ENCODE assay signal across 8 mouse cellular contexts in genomic region chr19:47339165-47339564, GRCm38 (mm10).
DNase-seq lines count a peak whose midpoint lies in the region; ATAC-seq lines count a peak whose summit lies in the region.

No protein-coding gene starts in this region.

- H3K36me3 ChIP-seq in forebrain, embryonic 16.5 days (ENCODE audit: control insufficient read depth, insufficient read depth) = no peaks in the 10 kb centered on the region
- no peaks in the 10 kb centered on the region for H3K36me3 ChIP-seq in hindbrain, embryonic 11.5 days (ENCODE audit: control insufficient read depth, insufficient read depth, low read length)

- DNase-seq in Muller cell, postnatal 12 days (ENCODE audit: inconsistent ontology term) = peak; percentile 61
- peak; percentile 84 to 92 for DNase-seq in cerebellum, adult 18-20 months
- DNase-seq in hindbrain, embryonic 11.5 days (ENCODE audit: low spot score) = peak; percentile 93
- DNase-seq in layer of hippocampus, postnatal 25 days (ENCODE audit: extremely low spot score in 1 of 2, low spot score in 1 of 2) = peak; percentile 83 to 96
- DNase-seq in lung, postnatal 4 days = peak; percentile 70 to 86
- DNase-seq in right cerebral cortex, adult 18-20 months = peak; percentile 85
- DNase-seq in urinary bladder, adult 18-20 months (ENCODE audit: low spot score in 2 of 2) = peak; percentile 57 to 81

- H3K27ac ChIP-seq in forebrain, embryonic 16.5 days (ENCODE audit: low read length) = no peak overlapping the region
- no peak overlapping the region for H3K27ac ChIP-seq in hindbrain, embryonic 11.5 days (ENCODE audit: low read depth, low read length)

- no peaks in the 10 kb centered on the region for H3K9me3 ChIP-seq in forebrain, embryonic 16.5 days (ENCODE audit: control insufficient read depth, low read length)
- no peaks in the 10 kb centered on the region for H3K9me3 ChIP-seq in hindbrain, embryonic 11.5 days (ENCODE audit: control insufficient read depth, low read length)

- 1% methylated on average over 17 of the region's 17 CpGs for WGBS in forebrain, embryonic 16.5 days
- 1% methylated on average over 17 of the region's 17 CpGs for WGBS in hindbrain, embryonic 11.5 days

- no peak for ATAC-seq in forebrain, embryonic 16.5 days
- no peak for ATAC-seq in hindbrain, embryonic 11.5 days (ENCODE audit: low FRiP score)

- H3K9ac ChIP-seq in forebrain, embryonic 16.5 days (replicated peaks; ENCODE audit: low read depth, low read length) = peak overlapping the region; percentile 45
- H3K9ac ChIP-seq in hindbrain, embryonic 11.5 days (ENCODE audit: low read depth, low read length) = no peak overlapping the region

- peaks cover 44% of the 10 kb centered on the region for H3K4me1 ChIP-seq in forebrain, embryonic 16.5 days (replicated peaks; ENCODE audit: control insufficient read depth, insufficient read depth, low read length)
- peaks cover 25% of the 10 kb centered on the region for H3K4me1 ChIP-seq in hindbrain, embryonic 11.5 days (replicated peaks; ENCODE audit: control insufficient read depth, insufficient read depth, low read length)

- peak overlapping the region; percentile 62 for H3K4me2 ChIP-seq in forebrain, embryonic 16.5 days (ENCODE audit: low read length)
- peak overlapping the region; percentile 53 for H3K4me2 ChIP-seq in hindbrain, embryonic 11.5 days (replicated peaks; ENCODE audit: low read depth, low read length)

- H3K4me3 ChIP-seq in forebrain, embryonic 16.5 days (replicated peaks; ENCODE audit: low read length) = peak overlapping the region; percentile 34
- peak overlapping the region; percentile 17 for H3K4me3 ChIP-seq in hindbrain, embryonic 11.5 days (ENCODE audit: low read depth, low read length)

- H3K27me3 ChIP-seq in forebrain, embryonic 16.5 days (replicated peaks; ENCODE audit: control insufficient read depth, insufficient read depth, low read length) = peaks cover 12% of the 10 kb centered on the region; the same call in 1 of the 2 replicates
- peaks cover 21% of the 10 kb centered on the region for H3K27me3 ChIP-seq in hindbrain, embryonic 11.5 days (ENCODE audit: control insufficient read depth, insufficient read depth, low read length)
